Mouse (Mus musculus) inflammation-experienced regulatory T-cells, adult 6 months (primary cell): Measurements from ENCODE around the gene Arhgef25. TPM values are rescaled to one million over a fixed set of nuclear protein-coding genes. Genes with fewer than 3 reads are reported as not detected.
A peak's percentile ranks its signal among the peaks of the same experiment; 100 is the strongest.
"Not testable (repeated sequence)": the region's sequence is repeated elsewhere in the genome, so short reads cannot be mapped to it uniquely, and the experiment has no call there.

Source experiments
- ATAC-seq: one replicate; pipeline ENCODE4 v1.8.0; 2017
- polyA plus RNA-seq, 3 experiments: library from polyadenylated mRNA; unstranded; fragments of 100-300 nt; shearing (Covaris generic); gene quantifications; one replicate each; pipeline ENCODE4 v1.2.1; 2017

Gene Arhgef25
- polyA plus RNA-seq, 3 experiments from 2014 or later: 0.20 TPM; not detected in 2

DNA sequence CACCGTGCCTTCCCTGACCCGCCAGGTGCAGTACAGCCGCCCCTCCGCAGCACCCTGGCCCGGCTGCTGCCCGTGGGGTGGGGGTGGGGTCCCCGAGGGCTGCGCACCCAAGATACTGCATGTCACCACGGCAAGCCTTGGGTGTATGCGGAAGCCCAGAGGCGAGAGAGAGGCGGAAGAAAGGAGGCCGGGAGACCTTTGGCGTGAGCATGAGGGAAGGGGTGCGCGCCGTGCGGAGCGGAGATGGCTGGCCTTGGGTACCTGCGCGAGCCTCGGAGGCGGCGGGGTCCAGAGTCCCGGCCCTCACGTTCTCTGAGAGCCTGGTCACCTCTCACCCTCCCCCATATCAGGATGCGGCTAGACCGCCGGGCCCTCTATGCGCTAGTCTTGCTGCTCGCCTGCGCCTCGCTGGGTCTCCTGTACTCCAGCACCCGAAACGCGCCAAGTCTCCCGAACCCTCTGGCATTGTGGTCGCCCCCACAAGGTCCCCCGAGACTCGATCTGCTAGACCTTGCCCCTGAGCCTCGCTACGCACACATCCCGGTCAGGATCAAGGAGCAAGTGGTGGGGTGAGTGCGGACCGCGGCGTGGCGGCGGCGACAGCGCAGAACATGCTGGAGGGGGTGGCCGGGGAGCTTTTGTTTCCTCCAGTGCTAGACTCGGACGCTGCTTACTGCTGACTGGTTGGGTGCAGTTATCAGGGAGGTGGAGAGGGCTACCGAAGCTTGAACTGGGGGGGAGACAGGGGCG is 24.1 kb downstream of the Arhgef25 start:
- peak; percentile 24 for ATAC-seq

DNA sequence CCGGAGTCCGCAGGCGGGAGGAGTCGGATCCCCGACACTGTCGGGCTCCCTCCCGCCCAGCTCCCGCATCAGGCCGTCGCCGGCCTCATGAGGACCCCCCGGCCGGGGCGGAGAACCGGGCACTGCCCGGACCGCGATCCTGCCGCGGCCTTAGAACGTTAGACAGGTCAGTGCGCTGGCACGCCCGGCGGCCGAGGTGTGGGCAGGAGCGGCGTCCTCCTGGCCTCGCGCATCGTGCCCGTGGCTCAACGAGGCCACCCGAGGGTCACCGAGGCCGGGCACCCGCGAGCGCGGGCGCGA is 24.6 kb downstream of the Arhgef25 start:
- ATAC-seq: no peak

DNA sequence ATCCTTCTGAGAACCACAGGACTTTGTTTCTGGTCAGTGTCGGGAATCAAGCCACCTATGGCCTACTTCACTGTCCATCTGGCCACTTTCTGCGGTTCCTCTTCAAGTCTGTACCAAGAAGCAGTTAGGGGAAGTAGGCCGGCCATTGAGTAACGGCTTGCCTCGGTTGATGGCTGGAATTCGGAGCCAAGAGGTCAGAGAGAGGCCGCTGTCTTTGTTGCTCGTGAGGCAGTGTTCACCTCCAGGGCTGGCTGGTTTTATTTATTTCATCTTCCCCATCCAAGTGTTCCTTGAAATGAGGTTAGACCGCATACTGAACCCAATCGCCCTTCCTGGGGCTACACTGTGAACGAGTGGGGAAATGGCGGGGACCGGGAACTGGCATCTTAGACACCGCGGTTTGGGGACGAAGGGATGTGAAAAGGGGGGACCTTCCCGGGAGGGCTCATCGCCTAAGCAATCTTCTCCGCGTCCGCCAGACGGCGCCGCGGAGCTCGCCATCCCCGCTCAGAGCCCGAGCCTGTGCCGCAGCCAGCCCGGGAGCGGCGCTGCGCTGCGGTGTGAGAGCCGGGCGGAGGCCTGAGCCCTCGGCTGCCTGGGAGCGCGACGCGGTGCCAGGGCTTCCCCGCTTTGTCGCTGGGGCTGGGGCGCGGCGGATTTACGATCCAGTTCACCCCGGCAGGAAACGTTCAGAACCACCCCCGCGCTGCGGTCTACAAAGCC is 25.1 kb downstream of the Arhgef25 start, which contains the start of gene B4galnt1:
Gene B4galnt1 (plus strand): TSS at position 595 of the 723 bp plus-strand sequence.
- peak; percentile 35 for ATAC-seq

DNA sequence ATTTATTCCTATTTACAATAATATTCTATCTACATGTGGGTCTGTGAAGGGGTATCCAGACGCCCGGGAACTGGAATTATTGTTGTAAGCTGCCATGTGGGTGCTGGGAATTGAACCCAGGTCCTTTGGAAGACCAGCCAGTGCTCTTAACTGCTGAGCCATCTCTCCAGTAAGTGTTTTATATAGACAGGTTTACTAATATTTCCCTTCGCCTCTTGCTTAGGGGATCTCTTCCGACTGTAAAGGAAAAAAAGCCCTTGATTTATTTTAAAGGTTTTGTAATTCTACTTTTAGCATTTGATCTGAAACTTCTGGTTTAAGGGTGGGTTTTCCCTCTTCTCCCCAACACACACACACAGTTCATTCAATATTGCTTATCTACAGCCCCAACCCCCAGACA is 25.7 kb downstream of the Arhgef25 start:
- ATAC-seq: no peak

DNA sequence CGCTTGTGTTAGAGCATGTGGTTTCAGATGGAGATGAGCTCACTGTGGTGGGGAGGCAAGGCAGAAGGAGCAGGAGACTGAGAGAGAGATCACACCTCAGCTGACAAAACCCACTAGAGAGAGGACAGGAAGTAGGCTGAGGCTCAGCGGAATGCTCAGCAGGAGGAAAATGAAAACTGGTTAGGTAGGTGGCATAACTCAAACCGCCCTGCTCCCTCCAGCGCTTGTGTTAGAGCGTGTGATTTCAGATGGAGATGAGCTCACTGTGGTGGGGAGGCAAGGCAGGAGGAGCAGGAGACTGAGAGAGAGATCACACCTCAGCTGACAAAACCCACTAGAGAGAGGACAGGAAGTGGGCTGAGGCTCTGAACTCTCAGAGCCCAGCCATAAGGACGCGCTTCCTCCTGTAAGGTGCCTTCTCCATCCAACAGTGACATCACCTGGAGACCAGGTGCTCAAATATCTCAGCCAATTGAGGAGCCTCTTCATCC is 27.1 kb downstream of the Arhgef25 start:
- peak; percentile 72 for ATAC-seq

DNA sequence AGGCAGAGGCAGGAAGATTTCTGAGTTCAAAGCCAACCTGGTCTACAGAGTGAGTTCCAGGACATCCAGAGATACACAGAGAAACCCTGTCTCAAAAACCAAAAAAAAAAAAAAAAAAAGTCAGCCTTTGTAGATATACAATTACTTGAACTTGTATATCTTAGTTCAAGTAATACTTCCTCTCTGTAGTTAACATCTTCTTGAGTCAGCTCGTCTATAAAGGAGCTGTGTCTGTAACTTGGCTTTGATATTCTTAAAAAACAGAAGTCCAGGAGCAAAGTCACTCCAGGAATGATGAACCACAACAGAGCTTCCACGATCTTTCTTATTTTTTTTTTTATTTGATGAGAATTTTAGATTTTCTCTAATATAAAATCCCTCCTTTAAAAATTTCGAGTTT is 29.2 kb downstream of the Arhgef25 start:
- no peak for ATAC-seq

DNA sequence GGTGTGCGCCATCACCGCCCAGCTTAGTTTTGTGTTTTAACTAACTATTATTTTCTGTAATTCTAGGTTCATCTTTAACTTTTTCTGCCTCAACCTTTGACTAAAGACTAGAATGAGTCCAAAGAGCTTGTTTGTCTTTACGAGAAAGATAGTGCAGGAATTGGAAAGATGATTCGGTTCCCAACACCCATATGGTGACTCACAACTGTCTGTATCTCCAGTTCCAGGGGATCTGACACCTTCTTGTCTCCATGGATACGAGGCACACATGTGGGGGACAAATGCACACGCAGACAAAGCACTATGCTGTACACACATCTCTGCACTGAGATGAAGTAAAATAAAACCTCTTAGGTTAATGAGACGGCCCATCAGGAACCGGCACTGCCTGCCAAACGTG is 29.8 kb downstream of the Arhgef25 start:
- ATAC-seq: no peak

DNA sequence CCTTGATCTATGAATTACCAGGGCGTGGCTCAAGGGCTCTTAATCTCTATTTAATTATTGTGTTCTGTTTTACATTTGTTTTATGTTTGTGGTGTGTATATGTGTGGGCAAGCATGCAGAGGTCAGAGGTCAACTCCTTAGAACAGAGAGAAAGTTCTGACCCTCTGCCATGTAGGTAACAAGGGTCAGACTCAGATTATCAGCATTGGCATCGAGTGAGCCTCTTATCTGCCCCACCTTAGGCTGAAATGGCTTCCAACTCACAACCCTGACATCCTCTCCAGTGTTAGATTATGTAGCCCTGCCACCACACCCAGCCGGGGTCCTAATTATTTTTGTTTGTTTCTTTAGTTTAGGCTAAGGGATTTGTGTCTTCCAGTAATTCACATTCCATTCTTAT is 31.4 kb downstream of the Arhgef25 start:
- no peak for ATAC-seq

DNA sequence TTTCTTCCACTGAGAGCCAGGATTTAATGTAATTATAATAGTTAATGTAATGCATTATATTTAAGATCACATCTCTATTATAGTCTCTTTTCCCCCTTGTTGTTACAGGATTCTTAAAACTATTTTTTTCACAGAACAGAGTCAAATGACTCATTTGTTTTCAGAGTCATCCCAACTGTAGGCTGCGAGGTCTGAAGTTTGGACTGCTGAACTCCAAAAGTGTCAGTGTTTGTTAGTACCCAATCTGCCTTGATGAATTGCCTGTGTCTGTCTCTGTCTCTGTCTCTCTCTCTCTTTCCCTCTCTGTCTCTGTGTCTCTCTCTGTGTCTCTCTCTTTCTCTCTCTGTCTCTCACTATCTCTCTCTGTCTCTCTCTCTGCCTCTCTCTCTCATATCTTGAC is 33.4 kb downstream of the Arhgef25 start:
- no peak for ATAC-seq

DNA sequence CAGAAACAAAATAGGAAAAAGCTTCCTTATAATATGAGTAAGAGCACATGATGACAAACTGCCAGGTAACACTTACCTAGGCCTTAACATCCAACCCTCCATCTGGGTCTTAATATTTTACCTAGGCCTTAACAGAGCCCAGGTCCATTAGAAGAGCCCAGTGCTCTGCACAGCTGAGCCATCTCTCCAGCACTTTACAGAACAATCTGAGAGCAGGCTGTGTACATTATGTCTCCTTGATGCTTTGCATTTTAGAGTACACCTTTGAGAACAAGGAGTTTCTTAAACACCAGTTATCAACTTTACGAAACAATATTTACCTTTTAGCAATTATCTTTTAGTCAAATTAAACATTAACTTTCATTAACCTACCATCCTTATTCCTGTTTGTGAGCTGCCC is 33.8 kb downstream of the Arhgef25 start:
- no peak for ATAC-seq

DNA sequence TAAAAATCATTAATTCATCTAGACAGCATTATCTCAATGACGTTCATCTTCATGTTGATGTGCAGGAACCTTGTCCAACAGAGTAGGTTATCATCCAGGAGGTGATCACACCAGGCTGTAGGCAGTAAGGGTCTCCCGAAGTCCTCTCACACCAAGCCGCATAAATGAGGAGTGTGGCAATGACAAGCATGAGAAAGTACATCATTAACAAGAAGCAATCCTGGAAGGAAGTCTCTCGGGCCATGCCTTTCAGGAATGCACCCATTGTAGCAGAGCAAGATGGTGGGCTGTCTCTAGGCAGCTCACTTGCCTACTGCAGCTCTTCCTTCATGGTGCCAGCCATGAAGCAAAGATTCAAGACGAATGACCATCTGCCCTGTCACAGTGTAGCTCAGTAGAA is 35.2 kb downstream of the Arhgef25 start:
- no peak for ATAC-seq

DNA sequence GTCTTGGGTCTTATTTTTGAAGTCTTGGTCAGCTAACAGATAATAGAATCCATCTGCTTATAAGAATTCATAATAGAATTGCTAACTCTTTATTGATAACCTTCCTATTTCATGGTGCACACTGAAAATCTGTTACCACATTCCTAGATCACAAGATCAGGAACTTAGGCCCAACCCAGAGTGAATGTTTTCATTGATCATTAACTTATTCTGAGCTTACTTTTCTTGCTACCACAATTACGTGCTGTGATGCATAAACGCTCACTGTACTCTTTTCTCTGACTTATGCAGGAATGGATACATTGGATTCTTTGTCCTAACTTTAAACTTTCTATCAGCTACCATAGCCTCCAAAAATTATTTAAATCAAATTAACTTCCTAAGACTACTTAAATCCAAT is 35.6 kb downstream of the Arhgef25 start:
- no peak for ATAC-seq

DNA sequence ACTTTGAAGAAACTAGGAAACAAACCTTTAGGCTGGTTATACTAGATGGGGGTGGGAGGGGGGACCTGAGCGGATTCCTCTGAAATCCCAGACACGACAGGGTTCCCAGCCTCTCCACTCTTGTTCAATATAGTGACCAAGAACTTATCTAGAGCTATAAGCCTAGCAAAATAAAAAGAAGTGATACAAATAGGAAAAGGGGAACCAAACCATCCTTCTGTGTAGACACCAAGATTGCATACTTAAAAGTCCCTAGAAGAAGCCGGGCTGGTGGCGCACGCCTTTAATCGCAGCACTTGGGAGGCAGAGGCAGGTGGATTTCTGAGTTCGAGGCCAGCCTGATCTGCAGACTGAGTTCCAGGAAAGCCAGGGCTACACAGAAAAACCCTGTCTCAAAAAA is 36.6 kb downstream of the Arhgef25 start:
- no peak for ATAC-seq

DNA sequence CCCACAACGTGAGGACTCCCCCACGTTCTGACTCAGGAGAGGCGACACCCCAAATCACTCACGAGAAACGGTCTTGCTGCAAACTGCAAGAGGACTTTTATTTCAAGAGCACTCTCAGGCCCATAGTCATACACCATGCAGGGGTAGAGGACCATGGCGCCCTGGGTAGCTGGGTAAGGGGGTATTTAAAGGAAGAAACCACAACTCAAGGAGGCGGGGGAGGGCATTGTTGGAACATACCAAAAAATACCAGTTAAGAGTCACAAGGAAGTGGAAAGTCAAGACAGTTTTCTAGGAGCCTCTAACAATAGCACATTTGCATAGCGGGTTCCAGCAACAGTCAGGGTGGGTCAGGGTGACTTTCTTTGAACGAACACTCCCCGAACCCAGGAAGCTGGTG is 37.3 kb downstream of the Arhgef25 start:
- not testable (repeated sequence) for ATAC-seq

DNA sequence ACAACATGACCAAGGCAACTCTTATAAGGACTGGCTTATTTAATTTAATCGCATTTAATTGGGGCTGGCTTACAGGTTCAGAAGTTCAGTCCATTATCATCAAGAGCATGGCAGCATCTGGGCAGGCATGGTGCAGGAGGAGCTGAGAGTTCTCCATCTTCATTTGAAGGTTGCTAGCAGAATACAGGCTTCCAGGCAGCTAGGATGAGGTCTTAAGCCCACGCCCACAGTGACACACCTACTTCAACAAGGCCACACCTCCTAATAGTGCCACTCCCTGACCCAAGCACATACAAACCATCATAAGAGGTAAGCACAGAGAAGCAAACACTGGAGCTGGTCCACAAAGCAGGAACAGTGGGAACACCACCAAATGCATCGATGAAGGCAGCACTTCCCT is 38.6 kb downstream of the Arhgef25 start:
- not testable (repeated sequence) for ATAC-seq

DNA sequence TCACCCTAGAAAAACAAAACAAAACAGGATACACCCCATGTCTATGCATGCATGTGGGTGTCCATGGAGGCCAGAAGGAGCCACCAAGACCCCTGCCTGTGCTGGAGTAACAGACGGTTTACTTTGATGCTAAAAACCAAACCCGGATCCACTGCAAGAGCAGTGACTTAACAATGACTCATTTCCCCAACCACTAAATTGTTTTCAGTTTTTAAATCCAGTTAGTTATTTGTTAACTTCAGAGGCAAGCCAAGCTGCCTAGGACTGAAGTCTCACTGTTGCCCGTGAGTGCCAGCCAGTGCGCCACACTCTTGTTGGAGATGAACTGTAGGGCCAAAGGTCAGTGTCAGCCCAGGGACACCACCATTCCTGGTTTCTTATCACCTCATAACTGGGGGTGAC is 39.4 kb downstream of the Arhgef25 start:
- peak; percentile 74 for ATAC-seq

DNA sequence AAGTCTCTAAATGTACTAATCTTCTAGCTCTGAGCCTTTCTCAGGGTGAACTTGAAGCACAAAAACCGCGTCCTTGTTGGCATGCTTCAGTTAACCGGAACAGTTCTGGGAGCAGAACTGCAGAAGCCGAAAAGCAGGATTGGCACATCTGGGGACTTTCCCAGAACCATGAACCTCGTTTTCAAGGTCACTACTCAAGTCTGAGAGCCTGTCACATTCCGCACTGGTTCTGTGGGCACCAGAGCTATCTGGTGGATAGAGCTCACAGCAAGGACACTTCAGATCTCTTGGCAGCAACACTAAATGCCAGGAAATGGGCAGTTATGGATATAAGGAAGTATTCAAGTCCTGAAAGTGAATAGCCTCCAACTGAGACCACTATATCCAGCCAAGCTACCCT is 42.7 kb downstream of the Arhgef25 start:
- ATAC-seq: no peak

DNA sequence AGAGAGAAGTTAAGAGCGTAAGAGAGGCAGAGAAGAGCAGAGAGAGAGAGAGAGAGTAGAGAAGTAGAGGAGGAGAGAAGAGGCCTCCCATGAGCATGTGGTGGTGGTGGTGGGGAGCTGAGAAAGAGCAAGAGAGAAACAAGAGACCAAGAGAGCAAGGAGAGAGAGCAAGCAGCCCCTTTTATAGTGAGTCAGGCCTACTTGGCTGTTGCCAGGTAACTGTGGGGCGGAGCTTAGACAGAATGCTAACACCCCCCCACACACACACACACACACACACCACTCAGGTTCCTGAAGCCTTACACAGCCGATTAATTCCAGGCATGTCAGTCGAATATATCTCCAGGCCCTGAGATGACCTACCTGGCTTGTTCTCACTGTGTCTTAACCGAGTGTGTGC is 44.6 kb downstream of the Arhgef25 start:
- ATAC-seq: no peak

DNA sequence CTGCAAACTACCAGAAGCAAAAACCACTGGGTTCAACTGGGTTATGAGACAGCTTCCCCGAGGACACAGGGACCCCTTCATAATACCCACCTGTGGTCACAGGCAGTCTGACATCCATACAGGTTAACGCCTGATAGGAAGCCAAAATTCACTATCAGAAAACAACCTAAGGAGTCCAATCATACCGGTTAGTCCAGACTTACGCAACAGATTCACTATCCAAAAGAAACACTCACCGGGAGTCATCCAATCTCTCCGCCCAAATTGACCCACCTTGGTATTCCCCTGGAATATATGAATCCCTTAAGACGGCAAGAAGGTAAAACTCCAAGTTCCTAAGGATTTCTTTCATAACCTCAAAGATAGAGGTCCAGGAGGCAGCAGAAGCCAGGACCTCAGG is 45.3 kb downstream of the Arhgef25 start:
- ATAC-seq: no peak

DNA sequence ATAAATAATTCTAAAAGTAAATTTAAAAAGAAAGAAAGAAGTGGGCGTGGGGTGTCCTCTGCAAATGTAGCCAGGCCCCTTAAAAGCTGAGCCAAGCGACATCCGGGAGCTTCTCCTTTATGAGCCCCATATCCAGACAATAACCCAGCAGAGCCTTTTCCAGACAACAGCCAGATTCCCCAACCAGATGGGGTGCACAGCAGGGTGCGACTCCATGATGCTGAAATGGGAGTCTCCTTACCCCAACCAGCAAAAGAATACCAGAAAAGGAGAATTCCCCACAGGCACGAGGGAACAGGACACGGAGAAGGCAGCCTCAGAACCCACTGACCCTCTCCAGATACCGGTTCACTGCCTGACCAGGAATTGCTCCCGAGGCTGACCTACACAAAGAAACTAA is 46.7 kb downstream of the Arhgef25 start:
- ATAC-seq: no peak

DNA sequence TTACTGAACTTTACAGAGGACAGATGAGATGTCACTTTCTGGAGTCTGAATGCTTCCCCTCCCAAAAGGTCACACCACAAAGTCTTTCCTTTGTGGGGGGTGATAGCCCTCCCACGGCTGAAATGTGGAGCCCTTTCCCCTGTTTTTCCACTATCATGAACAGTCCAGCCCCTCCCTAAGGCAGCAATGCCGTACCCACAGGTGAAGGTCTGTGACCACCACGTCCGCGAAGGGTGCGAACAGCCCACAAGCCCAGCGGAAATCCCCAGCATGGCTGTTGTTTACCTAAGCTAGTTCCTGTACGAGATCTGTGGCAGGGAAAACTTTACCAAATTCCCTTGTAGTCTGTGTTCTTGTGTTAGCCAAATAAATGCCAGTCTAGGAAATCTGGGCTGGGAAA is 48.4 kb downstream of the Arhgef25 start:
- ATAC-seq: peak; percentile 74

DNA sequence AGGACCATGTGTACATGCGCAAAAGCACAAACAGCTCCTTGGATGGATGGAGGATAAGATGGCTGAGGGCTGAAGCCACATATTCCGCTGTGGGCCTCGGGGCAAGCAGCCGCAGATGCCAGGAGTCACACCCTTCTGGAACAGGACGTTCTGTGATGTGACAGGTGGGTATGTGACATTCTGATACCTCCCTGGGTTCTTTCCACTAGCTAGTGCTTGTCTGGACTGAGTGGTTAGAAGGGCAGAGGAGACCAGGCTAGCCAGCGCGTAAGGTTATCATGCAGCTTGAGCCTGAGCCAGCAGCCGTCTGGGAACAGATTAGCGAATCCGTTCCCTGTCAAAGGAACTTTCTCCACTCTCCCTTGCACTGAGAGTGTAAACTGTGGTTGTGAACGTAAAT is 48.9 kb downstream of the Arhgef25 start:
- ATAC-seq: peak; percentile 28

DNA sequence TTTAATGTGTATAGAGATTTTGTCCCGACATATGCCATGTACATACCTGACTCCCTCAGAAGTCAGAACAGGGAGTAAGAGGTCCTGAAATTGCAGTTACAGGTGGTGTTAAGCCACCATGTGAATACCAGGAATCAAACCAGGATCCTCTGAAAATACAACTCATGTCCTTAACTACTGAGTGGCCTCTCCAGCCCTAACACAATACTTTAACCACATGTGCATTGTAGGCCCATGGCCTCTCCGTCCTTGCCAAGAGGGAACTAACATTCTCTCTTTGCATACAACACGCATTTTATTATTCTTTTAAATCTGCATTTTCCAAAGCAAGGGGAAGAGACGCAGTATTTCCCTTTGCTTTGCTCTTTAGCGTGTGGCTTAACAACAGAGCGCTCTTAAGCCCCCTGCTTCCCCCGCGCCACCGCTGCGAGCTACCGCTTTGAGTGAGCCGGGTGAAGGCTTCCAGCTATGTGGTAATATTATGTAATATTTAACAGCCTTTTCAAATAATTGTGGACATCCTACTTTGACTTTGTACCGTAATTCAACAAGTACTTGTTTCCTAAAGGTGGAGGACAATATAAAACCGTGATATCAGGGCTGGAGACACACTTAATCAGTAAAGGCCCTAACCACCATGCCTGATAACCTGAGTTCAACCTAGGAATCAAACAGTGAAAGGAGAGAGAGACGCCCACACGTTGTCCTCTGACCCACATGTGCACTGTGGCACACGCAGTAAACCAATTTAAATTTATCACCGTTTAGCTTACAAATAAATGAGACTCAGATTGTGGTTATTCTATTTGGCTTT is 51.3 kb downstream of the Arhgef25 start:
- ATAC-seq: no peak
